Comparison of ENCODE assay signal across 17 mouse cellular contexts in the genomic region with DNA sequence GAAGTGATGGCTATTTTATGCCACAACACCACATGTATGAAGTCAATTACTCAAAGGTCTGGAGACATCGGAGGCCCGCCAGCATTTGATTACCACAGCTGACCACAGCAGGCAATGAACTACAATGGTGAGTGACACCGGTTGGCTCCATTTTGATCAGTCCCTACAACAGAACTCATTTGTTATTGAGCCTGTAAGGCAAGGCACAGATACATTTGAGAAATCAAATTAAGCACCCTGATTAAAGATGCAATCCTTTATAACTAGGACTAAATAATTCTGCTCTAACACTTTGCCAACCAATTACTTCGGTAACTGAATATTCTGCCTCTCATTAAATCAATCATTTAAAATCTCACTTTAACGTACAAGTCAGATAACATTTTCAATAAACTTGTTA.
DNase-seq lines count a peak whose midpoint lies in the region; ATAC-seq lines count a peak whose summit lies in the region.
"Had no signal": no experiment of that assay in that cellular context is flagged by ENCODE, and none has a peak within 500 bp of the region (broad histone marks: within the 10 kb centered on the region; RNA-seq: fewer than 3 reads in every experiment).

No protein-coding gene starts in this region.

- H3K36me3 ChIP-seq in forebrain, embryonic 13.5 days (ENCODE audit: poor library complexity, severe bottlenecking): no peaks in the 10 kb centered on the region
- no peaks in the 10 kb centered on the region for H3K36me3 ChIP-seq in forebrain, embryonic 11.5 days (ENCODE audit: control insufficient read depth, insufficient read depth, low read length)
- H3K36me3 ChIP-seq in forebrain, embryonic 15.5 days: no peaks in the 10 kb centered on the region
- peaks cover 5% of the 10 kb centered on the region; the same call in 1 of the 2 replicates for H3K36me3 ChIP-seq in forebrain, embryonic 10.5 days (replicated peaks)
- no peaks in the 10 kb centered on the region for H3K36me3 ChIP-seq in hindbrain, embryonic 12.5 days
- H3K36me3 ChIP-seq in hindbrain, embryonic 13.5 days: no peaks in the 10 kb centered on the region

- 53% methylated on average over 5 of the region's 5 CpGs for WGBS in forebrain, embryonic 13.5 days
- WGBS in forebrain, embryonic 11.5 days: 83% methylated on average over 5 of the region's 5 CpGs
- WGBS in forebrain, embryonic 15.5 days: 23% methylated on average over 5 of the region's 5 CpGs
- 91% methylated on average over 5 of the region's 5 CpGs for WGBS in forebrain, embryonic 10.5 days
- 75% methylated on average over 5 of the region's 5 CpGs for WGBS in hindbrain, embryonic 12.5 days
- 61% methylated on average over 5 of the region's 5 CpGs for WGBS in hindbrain, embryonic 13.5 days

- peak; percentile 66 for ATAC-seq in forebrain, embryonic 13.5 days
- ATAC-seq in forebrain, embryonic 11.5 days (replicated peaks; ENCODE audit: low FRiP score): no peak
- peak; percentile 30; the same call in 1 of the 2 replicates for ATAC-seq in forebrain, embryonic 15.5 days (replicated peaks)
- peak; percentile 32; the same call in 1 of the 2 replicates for ATAC-seq in hindbrain, embryonic 12.5 days (ENCODE audit: low FRiP score)
- ATAC-seq in hindbrain, embryonic 13.5 days (ENCODE audit: low FRiP score): no peak

- H3K4me3 ChIP-seq in forebrain, embryonic 13.5 days: no peak overlapping the region
- no peak overlapping the region for H3K4me3 ChIP-seq in forebrain, embryonic 11.5 days (ENCODE audit: low read depth, low read length)
- no peak overlapping the region for H3K4me3 ChIP-seq in forebrain, embryonic 15.5 days
- no peak overlapping the region for H3K4me3 ChIP-seq in forebrain, embryonic 10.5 days
- no peak overlapping the region for H3K4me3 ChIP-seq in hindbrain, embryonic 12.5 days
- no peak overlapping the region for H3K4me3 ChIP-seq in hindbrain, embryonic 13.5 days
- H3K4me3 ChIP-seq: embryonic facial prominence, embryonic 10.5 days; embryonic facial prominence, embryonic 12.5 days had no signal

- peaks cover 17% of the 10 kb centered on the region for H3K4me1 ChIP-seq in forebrain, embryonic 13.5 days
- no peaks in the 10 kb centered on the region for H3K4me1 ChIP-seq in forebrain, embryonic 11.5 days (replicated peaks; ENCODE audit: control insufficient read depth, insufficient read depth, low read length)
- H3K4me1 ChIP-seq in forebrain, embryonic 15.5 days: peaks cover 23% of the 10 kb centered on the region
- peaks cover 10% of the 10 kb centered on the region for H3K4me1 ChIP-seq in forebrain, embryonic 10.5 days
- peaks cover 3% of the 10 kb centered on the region; the same call in 1 of the 2 replicates for H3K4me1 ChIP-seq in hindbrain, embryonic 12.5 days
- H3K4me1 ChIP-seq in hindbrain, embryonic 13.5 days (replicated peaks): peaks cover 11% of the 10 kb centered on the region
- H3K4me1 ChIP-seq: embryonic facial prominence, embryonic 12.5 days had no signal

- no peaks in the 10 kb centered on the region for H3K9me3 ChIP-seq in forebrain, embryonic 13.5 days (replicated peaks)
- H3K9me3 ChIP-seq in forebrain, embryonic 11.5 days (ENCODE audit: control insufficient read depth, low read length): no peaks in the 10 kb centered on the region
- no peaks in the 10 kb centered on the region for H3K9me3 ChIP-seq in forebrain, embryonic 15.5 days
- H3K9me3 ChIP-seq in forebrain, embryonic 10.5 days: no peaks in the 10 kb centered on the region
- no peaks in the 10 kb centered on the region for H3K9me3 ChIP-seq in hindbrain, embryonic 12.5 days (replicated peaks)
- H3K9me3 ChIP-seq in hindbrain, embryonic 13.5 days: no peaks in the 10 kb centered on the region
- H3K9me3 ChIP-seq: embryonic facial prominence, embryonic 10.5 days; embryonic facial prominence, embryonic 12.5 days had no signal

- no peak overlapping the region for H3K4me2 ChIP-seq in forebrain, embryonic 13.5 days
- H3K4me2 ChIP-seq in forebrain, embryonic 11.5 days (ENCODE audit: low read depth, low read length, severe bottlenecking): no peak overlapping the region
- H3K4me2 ChIP-seq in forebrain, embryonic 15.5 days (replicated peaks): no peak overlapping the region
- H3K4me2 ChIP-seq in hindbrain, embryonic 12.5 days (replicated peaks): no peak overlapping the region
- no peak overlapping the region for H3K4me2 ChIP-seq in hindbrain, embryonic 13.5 days
- H3K4me2 ChIP-seq: embryonic facial prominence, embryonic 12.5 days had no signal

- no peak for DNase-seq in forebrain, embryonic 11.5 days (ENCODE audit: low spot score)
- DNase-seq in forebrain, embryonic 10.5 days (ENCODE audit: extremely low spot score, low spot score): no peak
- DNase-seq in kidney, adult 11 months: no peak
- DNase-seq: adrenal gland, adult 2 months; adrenal gland, postnatal 10 days; adrenal gland, postnatal 25 days; cerebellum, adult 11-12 months; cerebellum, adult 2 months; cerebellum, adult 9-10 months; cerebellum, postnatal 10 days; cerebellum, postnatal 25 days had no signal

- no peak overlapping the region for H3K9ac ChIP-seq in forebrain, embryonic 13.5 days
- H3K9ac ChIP-seq in forebrain, embryonic 11.5 days (ENCODE audit: low read length): no peak overlapping the region
- no peak overlapping the region for H3K9ac ChIP-seq in forebrain, embryonic 15.5 days (replicated peaks)
- H3K9ac ChIP-seq in hindbrain, embryonic 12.5 days: no peak overlapping the region
- no peak overlapping the region for H3K9ac ChIP-seq in hindbrain, embryonic 13.5 days
- H3K9ac ChIP-seq: embryonic facial prominence, embryonic 12.5 days had no signal

- H3K27me3 ChIP-seq in forebrain, embryonic 13.5 days: no peaks in the 10 kb centered on the region
- H3K27me3 ChIP-seq in forebrain, embryonic 11.5 days (ENCODE audit: control insufficient read depth, insufficient read depth, low read length): no peaks in the 10 kb centered on the region
- H3K27me3 ChIP-seq in forebrain, embryonic 15.5 days: no peaks in the 10 kb centered on the region
- no peaks in the 10 kb centered on the region for H3K27me3 ChIP-seq in forebrain, embryonic 10.5 days (ENCODE audit: poor library complexity, severe bottlenecking)
- H3K27me3 ChIP-seq in hindbrain, embryonic 12.5 days: no peaks in the 10 kb centered on the region
- H3K27me3 ChIP-seq in hindbrain, embryonic 13.5 days: no peaks in the 10 kb centered on the region
- H3K27me3 ChIP-seq: embryonic facial prominence, embryonic 12.5 days had no signal

- H3K27ac ChIP-seq in forebrain, embryonic 13.5 days: no peak overlapping the region
- H3K27ac ChIP-seq in forebrain, embryonic 11.5 days (ENCODE audit: low read depth, low read length): no peak overlapping the region
- no peak overlapping the region for H3K27ac ChIP-seq in forebrain, embryonic 15.5 days (replicated peaks)
- no peak overlapping the region for H3K27ac ChIP-seq in forebrain, embryonic 10.5 days
- H3K27ac ChIP-seq in hindbrain, embryonic 12.5 days: no peak overlapping the region
- H3K27ac ChIP-seq in hindbrain, embryonic 13.5 days: no peak overlapping the region
- H3K27ac ChIP-seq: embryonic facial prominence, embryonic 10.5 days; embryonic facial prominence, embryonic 12.5 days had no signal

Comparison
In these comparisons a context has a peak if more than half of its experiments do, and no peak if none do; other contexts are left out.
1. ATAC-seq: peak in forebrain, embryonic 13.5 days (single experiment), forebrain, embryonic 15.5 days (single experiment) and hindbrain, embryonic 12.5 days (single experiment); none in forebrain, embryonic 11.5 days (single experiment) and hindbrain, embryonic 13.5 days (single experiment).